Mouse (Mus musculus) olfactory bulb, adult 2 months (tissue): ENCODE data around the gene Gxylt2.

Experiments
- CTCF ChIP-seq: fragments of 200-500 bp; IDR thresholded peaks from 2 replicates; pipeline ENCODE4 v1.5.1; 2012; ENCODE audit warnings: low read depth, mild to moderate bottlenecking, low read length, moderate library complexity; ENCODE audit not compliant: insufficient read depth
- POLR2A ChIP-seq: fragments of 200-500 bp; IDR thresholded peaks from 2 replicates; pipeline ENCODE4 v1.6.1; 2012; ENCODE audit warnings: mild to moderate bottlenecking, low read depth, low read length, moderate library complexity; ENCODE audit not compliant: insufficient read depth

GRCm38 (mm10) chr6:100829770-100830169 is 125.2 kb downstream of the Gxylt2 start:
- TF ChIP-seq CTCF = no peak
- no peak for TF ChIP-seq POLR2A
